Mouse (Mus musculus) left cerebral cortex, adult 8-10 months (tissue): ENCODE results near the gene Cnpy2. TPM values are rescaled to one million over a fixed set of nuclear protein-coding genes. Genes with fewer than 3 reads are reported as not detected.
"Not testable (repeated sequence)": the region's sequence is repeated elsewhere in the genome, so short reads cannot be mapped to it uniquely, and the experiment has no call there.

ENCODE experiments used
- DNase-seq, 2 experiments: peaks; one replicate each; pipeline ENCODE4 v3.0.0; 2022; ENCODE audit warnings: low spot score in 2 of 2
- total RNA-seq, 4 experiments: library from RNA; stranded (reverse); gene quantifications; 2 replicates each; pipeline ENCODE4 v1.2.4; 2022

Cnpy2 gene
- total RNA-seq, result 10 to 100 TPM; 66.6 to 76.7 (median 67.6) TPM

DNA sequence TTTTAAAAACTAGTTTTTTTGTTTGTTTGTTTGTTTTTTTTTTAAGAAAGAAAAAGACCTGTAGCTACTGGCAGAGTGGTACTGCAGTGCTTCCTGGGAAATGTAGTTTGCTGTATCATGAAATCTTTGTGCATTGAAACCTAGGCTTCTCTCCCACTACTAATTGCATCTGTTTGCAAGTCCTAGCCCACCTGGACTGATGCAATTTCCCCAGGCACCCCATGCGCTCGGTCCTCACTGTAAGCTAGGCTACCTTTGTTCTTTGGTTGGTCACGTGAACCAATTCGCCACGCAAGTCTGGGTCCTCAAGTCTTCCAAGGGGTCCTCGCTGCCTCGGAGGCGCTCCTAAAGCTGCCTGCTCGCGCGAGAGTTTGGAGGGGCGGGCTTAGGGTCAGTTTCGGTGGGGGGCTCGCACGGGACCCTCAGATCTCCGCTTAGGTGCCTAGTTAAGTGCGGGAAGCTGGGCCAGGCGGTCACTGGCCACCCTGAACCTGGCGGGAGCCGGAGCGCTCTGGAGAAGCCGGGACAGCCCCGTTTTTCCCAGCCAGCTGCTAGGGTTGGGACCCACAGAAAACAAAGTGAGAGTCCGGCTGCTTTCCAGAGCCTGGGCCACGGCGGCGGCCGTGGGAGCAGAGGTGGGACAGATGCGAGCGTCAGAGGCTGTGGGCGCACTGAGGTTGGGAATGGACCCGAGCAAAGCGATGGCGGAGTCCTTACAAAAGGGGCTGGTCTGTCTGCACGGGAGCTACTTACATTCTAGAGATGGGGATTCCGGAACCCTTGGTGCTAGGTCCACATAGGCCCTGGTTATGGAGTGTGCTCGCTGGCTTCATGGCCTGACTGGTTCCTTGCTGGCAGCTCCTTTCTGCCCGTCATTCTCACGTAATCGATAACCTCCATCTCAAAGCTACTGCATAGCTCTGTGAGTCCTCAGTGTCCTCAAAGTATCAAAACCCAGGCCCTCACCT is at the start of gene Cnpy2:
TSS of gene Cnpy2 (plus strand) at position 319 of the 968 bp plus-strand sequence.
- peak; percentile 80 to 81 for DNase-seq

DNA sequence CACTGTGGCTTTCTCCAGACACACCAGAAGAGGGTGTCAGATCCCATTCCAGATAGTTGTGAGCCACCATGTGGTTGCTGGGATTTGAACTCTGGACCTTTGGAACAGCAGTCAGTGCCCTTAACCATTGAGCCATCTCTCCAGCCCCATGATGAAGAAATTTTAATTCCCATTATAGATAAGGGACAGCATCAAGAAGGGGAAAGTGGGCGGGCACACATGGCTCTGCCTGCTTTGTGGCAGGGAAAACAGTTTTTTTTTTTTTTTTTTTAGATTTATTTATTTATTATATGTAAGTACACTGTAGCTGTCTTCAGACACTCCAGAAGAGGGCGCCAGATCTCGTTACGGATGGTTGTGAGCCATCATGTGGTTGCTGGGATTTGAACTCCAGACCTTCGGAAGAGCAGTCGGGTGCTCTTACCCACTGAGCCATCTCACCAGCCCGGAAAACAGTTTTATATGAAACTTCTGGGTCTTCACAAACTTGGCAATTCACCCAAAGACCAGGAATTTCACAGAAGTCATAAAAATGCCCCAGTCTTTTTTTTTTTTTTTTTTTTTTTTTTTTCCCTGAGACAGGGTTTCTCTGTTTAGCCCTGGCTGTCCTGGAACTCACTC is 49.3 kb upstream of the Cnpy2 start:
- DNase-seq, result not testable (repeated sequence)

DNA sequence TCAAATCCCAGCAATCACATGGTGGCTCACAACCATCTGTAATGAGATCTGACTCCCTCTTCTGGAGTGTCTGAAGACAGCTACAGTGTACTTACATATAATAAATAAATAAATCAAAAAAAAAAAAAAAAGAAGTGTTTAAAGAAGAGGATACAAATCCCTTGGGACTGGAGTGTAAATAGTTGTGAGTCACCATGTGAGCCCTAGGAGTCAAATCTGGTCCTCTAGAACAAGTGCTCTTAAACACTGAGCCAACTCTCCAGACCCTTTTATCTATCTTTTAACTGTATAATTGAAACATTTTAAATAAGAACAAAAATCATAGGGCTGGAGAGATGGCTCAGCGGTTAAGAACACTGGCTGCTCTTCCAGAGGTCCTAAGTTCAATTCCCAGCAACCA is 46.9 kb upstream of the Cnpy2 start:
- not testable (repeated sequence) for DNase-seq

DNA sequence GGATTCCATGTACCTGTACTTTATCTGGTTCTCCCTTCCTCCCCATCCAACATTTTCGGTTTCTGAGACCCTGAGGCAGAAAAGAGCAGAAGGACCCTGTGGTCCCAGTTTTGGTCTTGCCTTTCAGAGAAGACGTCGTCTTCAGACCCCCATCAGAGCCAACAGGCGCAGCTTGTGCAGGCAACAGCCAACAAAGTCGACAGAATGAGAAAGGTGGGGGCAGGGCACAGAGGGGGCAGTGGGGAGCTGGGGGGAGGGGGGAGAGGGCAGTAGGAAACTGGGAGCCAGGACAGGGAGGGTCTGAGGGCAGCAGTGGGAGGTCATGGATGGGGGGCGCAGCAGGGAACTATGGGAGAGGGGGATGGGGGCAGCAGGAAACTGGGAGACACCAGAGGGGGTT is 44.1 kb upstream of the Cnpy2 start:
- no peak for DNase-seq

DNA sequence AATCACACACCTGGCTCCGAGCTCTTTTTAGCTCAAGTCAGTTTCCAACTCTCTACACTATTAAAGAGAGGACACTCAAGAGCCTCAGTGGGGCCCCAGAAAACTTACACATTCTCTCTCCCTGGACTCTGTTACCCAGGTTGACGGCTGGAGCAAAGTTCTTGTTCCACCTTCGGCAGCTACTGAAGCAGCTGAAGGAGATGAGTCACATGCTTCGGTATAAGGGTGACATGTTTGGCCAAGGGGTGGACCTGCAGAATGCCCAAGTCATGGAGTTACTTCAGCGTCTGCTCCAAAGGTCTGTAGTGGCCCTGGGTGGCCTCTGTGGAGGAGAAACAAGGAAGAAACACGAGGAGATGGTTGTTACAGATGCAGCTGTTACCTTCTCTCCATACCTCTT is 41.3 kb upstream of the Cnpy2 start:
- DNase-seq, result no peak

DNA sequence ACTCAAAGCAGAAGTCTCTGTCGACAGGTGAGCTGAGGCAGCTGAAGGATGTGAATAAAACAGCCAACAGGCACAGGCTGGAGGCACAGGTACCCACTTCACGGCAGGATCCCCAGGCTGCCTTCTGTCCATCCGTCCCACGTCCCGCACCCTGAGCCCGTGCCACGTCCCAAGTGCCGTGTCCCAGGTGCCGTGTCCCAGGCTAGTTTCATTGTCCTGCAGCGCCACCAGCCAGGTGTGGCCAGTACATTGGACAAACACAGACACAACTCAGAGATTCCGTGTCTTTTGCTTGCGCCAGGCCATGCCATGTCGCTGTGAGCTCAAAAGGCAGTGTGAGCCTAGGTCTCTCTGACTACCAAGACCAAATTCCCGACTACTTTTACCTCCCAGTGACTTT is 40.6 kb upstream of the Cnpy2 start:
- DNase-seq, result no peak

DNA sequence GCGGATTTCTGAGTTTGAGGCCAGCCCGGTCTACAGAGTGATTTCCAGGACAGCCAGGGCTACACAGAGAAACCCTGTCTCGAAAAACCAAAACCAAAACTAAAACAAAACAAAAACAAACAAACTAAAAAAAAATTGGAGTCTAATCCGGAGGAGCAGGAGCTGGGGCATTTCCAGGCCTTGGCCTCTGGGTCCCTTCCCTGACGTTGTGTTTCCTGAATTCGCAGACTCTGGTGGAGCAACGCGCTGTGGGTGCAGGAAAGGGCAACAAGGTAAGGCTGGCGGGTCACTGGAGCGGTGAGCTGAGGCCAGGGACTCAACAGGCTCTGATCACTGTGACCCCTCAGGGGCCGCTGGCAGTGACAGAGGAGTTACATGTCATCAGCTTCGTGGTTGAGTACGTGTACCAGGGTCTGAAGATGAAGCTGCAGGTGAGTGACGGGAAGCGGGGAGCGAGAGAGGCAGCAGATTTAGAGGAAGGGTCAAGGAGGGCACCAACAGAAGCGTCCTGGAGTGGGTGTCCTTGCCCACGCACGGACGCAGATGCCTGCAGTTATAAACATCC is 39.3 kb upstream of the Cnpy2 start:
- DNase-seq, result no peak

DNA sequence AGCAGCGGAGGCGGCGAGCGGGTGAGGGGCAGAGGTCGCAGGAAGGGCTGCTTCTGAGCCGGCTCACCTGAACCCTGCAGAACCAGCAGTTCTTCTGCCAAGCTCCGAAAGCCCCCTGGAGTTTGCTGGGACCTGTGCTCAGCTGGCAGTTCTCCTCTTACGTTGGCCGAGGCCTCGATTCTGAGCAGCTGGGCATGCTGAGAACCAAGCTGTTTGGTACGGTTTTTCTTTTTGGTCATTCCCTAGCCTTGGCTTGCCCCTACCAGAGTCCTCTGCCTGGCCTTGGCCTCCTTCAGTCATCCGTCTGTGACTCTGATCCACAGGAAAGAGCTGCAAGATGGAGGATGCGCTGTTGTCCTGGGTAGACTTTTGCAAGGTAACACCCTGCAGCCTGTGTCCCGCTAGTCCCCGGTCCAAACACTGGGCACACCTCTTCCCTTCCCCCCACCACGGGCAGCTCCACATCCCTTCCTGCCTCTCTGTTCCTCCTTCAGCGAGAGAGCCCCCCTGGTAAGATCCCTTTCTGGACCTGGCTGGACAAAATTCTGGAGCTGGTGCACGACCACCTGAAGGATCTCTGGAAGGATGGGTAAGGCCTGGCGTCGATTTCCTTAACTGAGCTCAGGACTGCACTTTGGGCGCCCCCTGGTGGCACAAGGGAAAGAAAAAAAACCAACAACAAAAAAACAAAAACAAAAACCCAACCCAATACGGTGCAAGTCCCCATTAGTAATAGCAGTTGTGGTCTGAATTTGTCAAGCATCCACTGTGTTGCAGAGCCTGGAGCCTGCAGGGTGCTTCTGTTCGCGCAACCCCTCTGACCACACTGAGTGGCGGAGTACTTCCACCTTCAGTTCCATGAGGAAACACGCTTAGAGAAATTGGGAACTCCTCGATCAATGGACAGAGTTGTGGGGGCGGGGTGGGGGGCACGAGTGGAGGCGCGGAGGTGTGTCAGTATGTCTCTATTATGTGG is 38.4 kb upstream of the Cnpy2 start:
- DNase-seq, result peak in 1 of 2 experiments; percentile 48

DNA sequence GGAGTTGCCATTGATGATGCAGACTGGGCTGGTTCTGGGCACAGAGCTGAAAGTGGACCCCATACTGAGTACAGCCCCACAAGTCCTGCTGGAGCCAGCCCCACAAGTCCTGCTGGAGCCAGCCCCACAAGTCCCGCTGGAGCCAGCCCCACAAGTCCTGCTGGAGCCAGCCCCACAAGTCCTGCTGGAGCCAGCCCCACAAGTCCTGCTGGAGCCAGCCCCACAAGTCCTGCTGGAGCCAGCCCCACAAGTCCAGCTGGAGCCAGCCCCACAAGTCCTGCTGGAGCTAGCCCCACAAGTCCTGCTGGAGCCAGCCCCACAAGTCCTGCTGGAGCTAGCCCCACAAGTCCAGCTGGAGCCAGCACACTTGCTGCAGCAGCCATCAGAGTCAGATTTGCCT is 31.7 kb upstream of the Cnpy2 start:
- not testable (repeated sequence) for DNase-seq

DNA sequence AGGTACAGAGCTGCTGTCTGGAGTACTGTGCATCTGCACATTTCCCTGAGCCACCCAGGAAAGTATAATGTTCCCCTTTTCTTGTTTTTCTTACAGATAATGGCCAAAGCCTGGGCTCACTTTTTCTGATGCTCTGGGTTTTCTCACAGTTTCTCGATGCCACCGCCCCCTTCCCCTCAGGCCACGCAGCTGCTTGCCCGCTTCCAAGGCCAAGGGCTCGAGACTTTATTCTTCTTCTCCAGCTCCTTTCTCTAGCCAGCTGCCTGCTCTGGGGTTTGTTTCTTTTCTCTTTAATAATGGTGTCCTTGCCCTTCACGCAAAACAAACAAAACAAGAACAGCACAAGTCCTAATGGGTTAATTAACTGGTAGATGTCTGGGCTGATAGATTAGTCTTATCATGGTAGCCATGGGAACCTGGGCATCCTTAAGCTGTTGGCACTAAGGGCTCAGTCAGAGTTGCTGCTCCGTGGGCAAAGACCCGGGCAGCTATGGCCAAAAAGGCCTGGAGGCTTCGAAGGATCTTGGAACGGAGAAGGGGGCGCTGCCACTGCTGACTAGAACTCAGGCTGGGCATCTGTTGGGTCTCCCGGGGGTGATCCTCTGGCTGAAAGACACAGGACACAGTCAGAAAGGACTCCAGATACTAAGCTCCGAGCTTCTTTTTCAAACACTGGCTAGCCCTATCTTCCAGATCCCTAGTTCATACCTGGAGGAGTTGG is 25.7 kb upstream of the Cnpy2 start:
- no peak for DNase-seq

DNA sequence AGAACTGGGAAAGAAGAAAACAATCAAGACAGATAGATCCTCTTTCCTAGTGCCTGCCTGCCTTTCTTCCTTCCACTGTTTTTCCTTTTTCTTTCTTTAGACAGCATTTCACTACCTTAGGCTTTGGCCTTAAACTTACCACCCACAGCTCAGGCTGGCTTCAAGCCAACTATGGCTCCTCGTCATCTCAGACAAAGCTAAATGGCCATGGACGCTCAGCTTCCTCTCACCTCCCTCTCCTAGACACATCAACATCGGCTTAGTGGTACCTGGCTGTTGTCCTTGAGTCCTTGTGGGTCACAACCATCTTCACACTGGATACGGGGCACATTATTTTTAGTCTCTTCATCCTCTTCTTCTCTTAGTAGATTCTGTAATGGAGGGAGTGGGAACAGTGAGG is 25.0 kb upstream of the Cnpy2 start:
- DNase-seq, result no peak

DNA sequence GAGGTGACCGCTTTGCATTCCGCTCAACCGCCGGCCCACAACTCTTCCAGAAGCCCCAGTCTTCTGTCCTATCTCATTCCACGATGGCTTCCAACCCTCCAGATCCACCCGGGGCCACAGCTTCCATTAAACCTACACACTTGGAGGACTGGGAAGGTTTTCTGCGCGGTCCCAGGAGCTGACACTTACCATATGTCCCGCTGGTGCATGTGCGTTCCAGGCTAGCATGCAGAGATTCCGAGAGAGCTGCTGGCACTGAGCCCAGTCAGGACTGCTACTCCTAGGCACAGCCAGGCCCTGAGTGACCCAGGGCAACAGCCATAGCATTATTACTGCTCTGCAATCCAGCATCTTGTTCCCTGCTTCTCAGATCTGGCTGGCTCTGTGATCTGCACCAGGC is 24.6 kb upstream of the Cnpy2 start:
- no peak for DNase-seq

DNA sequence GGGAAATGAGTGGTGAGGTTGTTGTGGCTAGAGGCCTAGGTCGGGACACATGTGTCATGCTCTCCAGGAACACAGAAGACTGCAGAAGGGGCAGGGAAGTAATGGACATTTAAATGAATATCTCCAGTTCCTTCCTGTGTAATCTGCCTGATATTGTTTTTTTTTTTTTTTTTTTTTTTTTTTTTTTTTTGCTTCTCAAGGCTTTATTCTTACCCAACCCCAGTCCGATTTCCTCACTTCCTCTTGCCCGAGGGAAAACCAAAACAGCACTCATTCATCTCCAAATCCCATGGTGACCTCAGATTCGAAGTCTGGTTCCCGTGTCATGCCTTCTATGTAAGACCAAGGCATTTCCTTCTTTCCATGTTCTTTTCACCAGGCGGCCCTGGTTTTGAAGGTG is 24.0 kb upstream of the Cnpy2 start:
- DNase-seq, result no peak

DNA sequence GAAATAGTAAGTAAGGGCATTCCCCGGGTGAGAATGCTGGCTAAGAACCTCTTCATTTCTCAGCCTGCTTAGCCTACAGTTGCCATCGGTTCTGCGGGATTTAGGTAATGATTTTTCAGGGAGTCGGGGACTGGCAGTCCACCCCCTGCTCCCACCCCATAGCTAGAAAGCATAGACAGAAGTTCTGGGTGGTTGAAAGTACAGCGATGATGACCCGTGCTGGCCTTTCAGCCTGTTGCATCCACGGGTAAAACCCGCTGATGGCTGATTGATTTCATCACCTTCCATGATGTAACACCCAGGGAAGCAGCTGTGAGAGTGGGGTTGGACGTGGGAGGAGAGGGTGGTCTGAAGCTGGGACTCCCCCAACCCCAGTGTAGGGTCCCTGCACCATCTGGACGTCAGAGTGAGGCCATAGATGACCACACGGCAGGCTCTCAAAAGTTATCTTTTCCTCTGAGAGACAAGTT is 23.5 kb upstream of the Cnpy2 start, which contains the start of gene Il23a:
TSS of gene Il23a (minus strand) at position 51 of the 470 bp plus-strand sequence.
- DNase-seq, result no peak

DNA sequence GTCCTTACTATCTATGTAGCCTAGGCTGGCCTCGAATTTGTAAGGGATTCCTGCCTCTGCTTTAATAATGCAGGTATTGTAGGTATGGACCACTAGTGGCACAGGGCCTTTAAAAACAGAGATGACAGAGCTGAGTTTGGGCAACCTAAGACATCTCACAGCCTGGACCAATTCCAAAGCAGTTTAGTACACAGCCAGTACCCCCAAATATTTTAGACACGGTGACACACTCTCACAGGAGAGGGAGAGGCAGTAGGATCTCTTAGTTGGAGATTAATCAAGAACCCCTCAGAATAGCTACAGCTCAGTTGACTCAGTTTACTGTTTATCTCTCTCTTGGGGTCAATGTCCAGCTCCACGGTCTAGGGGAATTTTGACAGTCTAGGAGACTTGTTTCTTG is 19.9 kb upstream of the Cnpy2 start:
- no peak for DNase-seq

DNA sequence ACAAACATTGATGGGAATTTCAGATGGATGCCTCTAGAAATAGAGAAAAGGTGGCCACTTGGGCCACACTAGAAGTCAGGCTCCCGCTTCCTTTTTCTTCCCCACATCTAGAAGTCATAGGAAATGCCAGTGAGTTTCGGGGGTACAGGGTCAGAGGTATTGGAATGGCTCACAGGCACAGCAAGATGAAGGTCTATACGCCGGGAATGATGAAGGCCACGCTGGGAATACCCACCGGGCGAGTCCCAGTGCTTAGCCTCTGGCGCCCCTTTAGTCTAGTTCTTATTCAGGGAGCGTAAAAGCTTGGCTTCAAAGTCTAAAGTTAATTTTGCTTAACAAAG is 19.5 kb upstream of the Cnpy2 start:
- DNase-seq, result no peak

DNA sequence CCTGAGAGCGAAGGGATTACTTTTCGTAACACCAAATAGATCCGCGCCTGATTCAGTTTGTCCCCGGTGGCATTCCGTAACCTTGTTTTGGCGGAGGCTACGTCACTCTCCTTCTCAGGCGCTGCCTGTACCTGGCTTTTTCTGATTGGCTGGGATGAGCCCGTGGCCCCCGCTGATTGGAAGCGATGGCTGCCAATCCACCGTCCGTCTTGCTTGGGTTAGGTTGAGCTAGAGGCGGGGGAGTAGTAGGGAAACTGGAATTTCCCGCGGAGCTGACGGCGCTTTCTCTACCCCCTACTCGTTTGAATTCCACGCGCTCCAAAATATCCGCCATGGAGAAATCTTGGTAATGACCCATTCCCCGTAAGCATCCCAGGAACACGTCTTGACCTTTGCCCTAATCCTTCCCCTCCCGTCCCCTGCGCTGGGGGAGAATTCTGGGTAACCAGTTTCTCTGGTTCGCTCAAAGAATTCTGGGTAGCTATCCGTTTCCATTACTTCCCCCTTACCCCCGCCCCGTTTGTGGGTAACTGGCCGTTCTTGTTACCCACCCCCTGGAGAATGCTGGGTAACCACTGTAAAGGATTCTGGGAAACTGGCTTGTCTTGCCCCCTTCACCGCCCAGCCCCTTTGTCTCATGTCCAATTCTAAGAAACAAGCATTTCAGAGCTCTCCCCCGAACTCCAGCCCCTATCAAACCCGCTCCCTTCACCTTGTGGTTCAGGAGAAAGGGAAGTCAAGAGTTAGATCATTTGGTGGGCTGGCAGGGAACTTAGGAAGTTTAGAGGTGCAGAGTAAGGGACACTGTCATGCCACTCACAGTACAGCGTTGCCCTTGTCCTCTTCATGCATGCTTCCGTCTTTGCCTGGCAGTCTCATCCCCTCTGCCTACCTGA is 18.9 kb upstream of the Cnpy2 start, which contains the start of gene Pan2:
TSS of gene Pan2 (plus strand) at position 210 of the 896 bp plus-strand sequence.
- peak; percentile 100 for DNase-seq

DNA sequence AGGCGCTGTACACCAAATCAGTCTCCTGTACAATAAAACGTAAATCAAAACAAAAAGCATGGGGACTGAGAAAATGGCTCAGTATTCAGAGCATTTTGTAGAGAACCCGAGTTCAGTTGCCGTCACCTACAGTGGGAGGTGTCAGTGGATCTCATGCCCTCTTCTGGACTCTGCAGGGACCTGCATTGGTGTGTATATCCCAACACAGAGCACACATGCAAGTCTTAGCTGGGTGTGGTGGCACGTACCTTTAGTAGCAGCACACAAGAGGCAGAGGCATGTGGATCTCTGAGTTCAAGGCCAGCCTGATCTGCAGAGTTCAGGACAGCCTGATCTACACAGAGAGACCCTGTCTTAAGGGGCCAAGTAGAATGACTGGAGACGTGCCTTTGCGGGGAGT is 12.6 kb upstream of the Cnpy2 start:
- DNase-seq, result no peak

DNA sequence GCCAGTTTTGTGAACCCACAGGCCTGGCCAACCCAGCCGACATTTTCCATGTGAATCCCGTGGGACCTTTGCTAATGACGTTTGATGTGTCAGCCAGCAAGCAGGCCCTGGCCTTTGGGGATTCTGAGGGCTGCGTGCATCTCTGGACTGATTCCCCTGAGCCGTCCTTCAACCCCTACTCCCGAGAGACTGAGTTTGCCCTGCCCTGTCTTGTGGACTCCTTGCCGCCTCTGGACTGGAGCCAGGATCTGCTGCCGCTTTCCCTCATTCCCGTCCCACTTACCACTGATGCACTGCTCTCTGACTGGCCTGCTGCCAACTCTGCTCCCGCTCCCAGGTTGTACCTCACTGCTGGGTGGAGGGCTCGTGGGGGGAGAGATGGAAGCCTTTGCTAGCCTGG is 12.1 kb upstream of the Cnpy2 start:
- DNase-seq, result no peak
